Mouse (Mus musculus): ENCODE results near the gene Zc3h12c. TPM values are rescaled to one million over a fixed set of nuclear protein-coding genes. Genes with fewer than 3 reads are reported as not detected.

Gene Zc3h12c
- total and polyA plus RNA-seq, 2 experiments from 2014 or later: 3.5 to 10.8 TPM

DNA sequence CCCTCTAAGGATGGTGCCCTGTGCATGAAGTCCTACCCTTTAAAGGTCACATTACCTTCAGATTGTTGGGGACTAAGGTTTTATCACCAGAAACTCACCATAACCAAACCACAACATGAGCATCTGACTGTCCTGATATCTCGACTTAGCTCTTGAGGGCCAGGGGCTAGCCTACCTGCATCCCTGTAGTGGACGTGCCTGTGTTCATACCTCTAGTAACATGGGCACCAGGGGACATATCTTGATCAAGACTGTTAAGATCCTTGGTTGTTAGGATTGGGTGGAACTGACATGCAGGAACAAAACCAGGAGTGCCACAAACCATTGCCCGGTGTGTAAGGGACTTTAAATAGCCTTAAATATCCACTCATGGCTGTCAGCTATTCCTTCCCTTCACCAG lies 61.2 kb downstream of the Zc3h12c start:
- 95% methylated on average over 3 of the region's 3 CpGs for WGBS

DNA sequence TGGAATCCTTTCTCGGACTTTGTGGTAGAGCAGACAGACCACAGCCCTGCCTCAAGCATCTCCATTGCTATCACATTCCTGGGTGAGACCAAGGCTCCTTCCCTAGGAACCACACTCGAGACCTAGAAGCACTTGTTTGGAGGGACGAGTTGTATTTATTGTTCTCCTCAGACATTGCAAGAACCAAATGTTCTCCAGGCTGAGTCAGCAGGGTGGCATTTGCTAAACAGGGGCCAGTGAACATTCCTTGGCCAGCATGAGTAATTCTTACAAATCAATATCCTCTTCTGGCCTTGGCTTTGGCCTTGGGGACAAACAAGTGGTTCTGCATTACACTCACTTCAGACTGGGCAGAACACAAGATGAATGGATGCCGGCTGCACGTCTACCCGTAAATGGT lies 62.9 kb downstream of the Zc3h12c start:
- ATAC-seq: no peak
- no peaks in the 10 kb centered on the region for H3K36me3 ChIP-seq (ENCODE audit: insufficient read depth, low read length)
- 79% methylated on average over 6 of the region's 6 CpGs for WGBS
- no peaks in the 10 kb centered on the region for H3K4me1 ChIP-seq (ENCODE audit: insufficient read depth, low read length)
- H3K27me3 ChIP-seq (ENCODE audit: insufficient read depth, low read length): no peaks in the 10 kb centered on the region
- DNase-seq (ENCODE audit: low spot score): no peak
- H3K4me2 ChIP-seq (ENCODE audit: low read depth, low read length): no peak overlapping the region
- H3K4me3 ChIP-seq (ENCODE audit: low read length): no peak overlapping the region
- no peak overlapping the region for H3K9ac ChIP-seq (replicated peaks; ENCODE audit: low read length)
- H3K27ac ChIP-seq: no peak overlapping the region
- TF ChIP-seq CTCF (IDR thresholded peaks at IDR 0.05; ENCODE audit: low read depth): no peak
- H3K9me3 ChIP-seq (ENCODE audit: low read length): no peaks in the 10 kb centered on the region

More for the DNA sequence above, 61.2 kb downstream of the Zc3h12c start:
- H3K4me2 ChIP-seq (ENCODE audit: low read depth, low read length): no peak overlapping the region
- no peak overlapping the region for H3K27ac ChIP-seq
- H3K4me3 ChIP-seq (ENCODE audit: low read length): no peak overlapping the region
- H3K9me3 ChIP-seq (ENCODE audit: low read length): no peaks in the 10 kb centered on the region
- no peak for TF ChIP-seq CTCF (IDR thresholded peaks at IDR 0.05; ENCODE audit: low read depth)
- no peaks in the 10 kb centered on the region for H3K27me3 ChIP-seq (ENCODE audit: insufficient read depth, low read length)
- H3K36me3 ChIP-seq (ENCODE audit: insufficient read depth, low read length): no peaks in the 10 kb centered on the region
- DNase-seq (ENCODE audit: low spot score) (no peak), ATAC-seq (no peak)
- H3K9ac ChIP-seq (replicated peaks; ENCODE audit: low read length): no peak overlapping the region
- H3K4me1 ChIP-seq (ENCODE audit: insufficient read depth, low read length): no peaks in the 10 kb centered on the region

DNA sequence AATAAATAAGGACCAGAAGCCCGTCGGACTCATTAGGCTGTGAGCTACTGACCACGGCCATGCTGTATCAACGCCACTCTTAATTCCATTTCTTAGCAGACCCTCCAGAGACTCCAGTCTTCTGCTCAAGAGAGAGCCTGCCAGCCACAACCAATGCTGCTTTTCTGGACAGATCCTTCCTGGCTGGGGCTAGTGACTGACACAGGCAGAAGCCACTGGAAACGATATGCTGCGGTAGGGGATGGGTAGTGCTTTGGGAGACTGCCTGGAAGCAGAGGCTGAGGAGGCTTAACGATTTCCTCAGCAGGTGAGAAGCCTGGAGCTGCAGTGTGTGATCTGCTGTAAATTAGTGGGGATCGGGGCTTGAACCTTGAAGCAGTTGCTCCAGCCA lies 64.2 kb downstream of the Zc3h12c start:
- WGBS: 76% methylated on average over 8 of the region's 8 CpGs
- Histone ChIP-seq H3K9me3 (ENCODE audit: low read length) (no peaks in the 10 kb centered on the region), H3K4me3 (ENCODE audit: low read length) (no peak overlapping the region), H3K4me2 (ENCODE audit: low read depth, low read length) (no peak overlapping the region), H3K27ac (no peak overlapping the region), H3K4me1 (ENCODE audit: insufficient read depth, low read length) (no peaks in the 10 kb centered on the region), H3K9ac (replicated peaks; ENCODE audit: low read length) (no peak overlapping the region), H3K36me3 (ENCODE audit: insufficient read depth, low read length) (no peaks in the 10 kb centered on the region), H3K27me3 (ENCODE audit: insufficient read depth, low read length) (no peaks in the 10 kb centered on the region)
- DNase-seq (ENCODE audit: low spot score): no peak
- TF ChIP-seq CTCF (IDR thresholded peaks at IDR 0.05; ENCODE audit: low read depth): no peak
- ATAC-seq: no peak

DNA sequence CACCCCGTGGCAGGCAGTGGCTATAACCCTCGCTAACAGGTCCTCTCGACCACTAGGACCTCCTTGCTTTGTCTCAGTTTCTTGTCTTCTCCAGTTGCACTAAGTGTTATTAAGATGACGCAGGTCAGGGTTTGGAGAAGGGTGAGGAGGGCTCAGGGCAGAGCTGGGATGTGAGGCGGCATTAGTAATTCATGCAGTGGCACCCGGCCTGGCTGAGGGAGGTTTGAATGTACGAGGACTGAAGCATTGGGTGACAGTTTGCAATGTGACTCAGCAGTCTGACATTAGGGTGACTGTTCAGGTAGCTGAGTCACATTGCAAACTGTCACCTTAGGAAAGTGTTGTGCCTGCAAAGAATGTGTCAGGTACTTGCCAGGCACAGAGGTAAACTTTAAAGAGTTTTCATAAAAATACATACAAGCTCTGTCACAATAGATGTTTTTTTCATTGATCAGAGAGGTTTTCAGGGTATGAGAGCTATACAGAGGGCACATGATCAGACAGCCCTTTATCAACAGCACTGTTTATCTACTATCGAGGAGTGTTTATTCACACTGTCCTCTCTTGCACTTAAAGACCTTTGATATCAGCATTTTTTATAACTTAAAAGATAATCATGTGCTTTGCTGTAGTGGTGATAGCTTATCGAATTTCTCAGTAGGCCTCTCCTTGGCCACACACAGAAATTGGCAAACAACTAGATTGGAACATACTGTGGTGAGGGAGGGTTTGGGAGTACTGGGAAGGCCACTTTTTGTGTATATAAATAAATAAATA lies 64.7 kb downstream of the Zc3h12c start:
- Histone ChIP-seq H3K27ac (no peak overlapping the region), H3K4me2 (ENCODE audit: low read depth, low read length) (no peak overlapping the region), H3K9me3 (ENCODE audit: low read length) (no peaks in the 10 kb centered on the region), H3K9ac (replicated peaks; ENCODE audit: low read length) (no peak overlapping the region), H3K27me3 (ENCODE audit: insufficient read depth, low read length) (no peaks in the 10 kb centered on the region), H3K4me3 (ENCODE audit: low read length) (no peak overlapping the region), H3K4me1 (ENCODE audit: insufficient read depth, low read length) (no peaks in the 10 kb centered on the region), H3K36me3 (ENCODE audit: insufficient read depth, low read length) (no peaks in the 10 kb centered on the region)
- 77% methylated on average over 9 of the region's 9 CpGs for WGBS
- no peak for DNase-seq (ENCODE audit: low spot score)
- TF ChIP-seq CTCF (IDR thresholded peaks at IDR 0.05; ENCODE audit: low read depth): no peak
- no peak for ATAC-seq

DNA sequence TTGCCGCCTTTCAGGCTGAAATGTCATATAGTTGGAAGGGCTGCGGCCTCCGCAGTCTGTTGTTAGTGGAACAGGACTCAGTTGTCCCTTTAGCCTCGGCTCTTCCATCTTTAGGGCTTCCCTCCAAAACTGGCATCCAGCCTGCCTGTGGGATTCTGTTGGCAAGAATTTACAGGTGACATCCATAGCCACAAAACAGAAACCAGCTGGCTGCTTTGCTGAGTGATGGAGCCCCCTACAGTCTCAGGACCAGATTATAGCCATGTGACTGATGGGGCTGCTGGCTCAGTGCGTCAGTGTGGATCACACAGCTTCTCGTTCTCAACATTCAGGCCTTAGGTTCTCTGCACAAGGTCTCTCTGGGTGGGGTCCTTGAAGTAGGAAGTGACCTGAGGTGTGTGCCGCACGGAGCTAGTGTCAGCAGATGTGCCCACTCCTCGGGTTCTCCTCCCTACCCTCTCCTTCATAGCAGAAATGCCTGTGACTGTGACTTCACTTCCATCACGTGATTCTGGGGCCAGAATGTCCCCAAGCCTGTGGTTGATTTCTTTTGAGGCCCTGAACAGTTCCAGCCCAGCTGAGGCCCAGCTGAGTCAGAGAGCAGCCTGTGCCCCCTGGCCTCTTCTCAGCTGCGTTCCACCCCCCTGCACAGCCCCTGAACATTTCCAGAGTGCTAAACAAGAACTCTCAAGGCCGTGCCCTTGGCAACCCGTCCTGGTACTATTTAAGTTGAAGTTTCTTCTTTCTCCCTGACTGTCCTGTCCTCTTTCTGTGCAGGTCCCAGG lies 66.1 kb downstream of the Zc3h12c start:
- Histone ChIP-seq H3K27ac (no peak overlapping the region), H3K4me1 (ENCODE audit: insufficient read depth, low read length) (no peaks in the 10 kb centered on the region), H3K9ac (replicated peaks; ENCODE audit: low read length) (no peak overlapping the region), H3K9me3 (ENCODE audit: low read length) (no peaks in the 10 kb centered on the region), H3K4me3 (ENCODE audit: low read length) (no peak overlapping the region), H3K36me3 (ENCODE audit: insufficient read depth, low read length) (no peaks in the 10 kb centered on the region), H3K4me2 (ENCODE audit: low read depth, low read length) (no peak overlapping the region), H3K27me3 (ENCODE audit: insufficient read depth, low read length) (no peaks in the 10 kb centered on the region)
- 50% methylated on average over 13 of the region's 13 CpGs for WGBS
- peak; percentile 50 for TF ChIP-seq CTCF (IDR thresholded peaks at IDR 0.05; ENCODE audit: low read depth)
- DNase-seq (ENCODE audit: low spot score): peak; percentile 74
- peak; percentile 57; the same call in 1 of the 2 replicates for ATAC-seq

DNA sequence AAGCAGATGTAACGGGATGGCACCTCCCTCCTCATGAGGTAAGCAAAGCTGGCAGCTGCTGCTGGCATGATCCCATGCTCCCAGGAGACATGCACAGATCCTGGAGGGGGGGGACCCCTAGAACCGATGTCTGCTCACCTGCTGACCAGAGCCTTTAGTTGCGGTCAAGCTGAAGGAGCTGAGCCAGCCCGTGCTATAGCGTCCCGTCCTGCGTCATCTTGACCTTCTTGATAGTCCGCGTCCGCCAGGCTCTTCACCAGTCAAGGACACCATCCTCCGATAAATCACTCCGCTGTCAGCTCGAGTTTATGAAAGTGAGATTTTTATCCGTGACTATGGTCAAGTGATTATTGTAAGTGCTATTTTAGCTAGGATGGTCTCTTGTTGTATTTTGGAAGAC lies 67.9 kb downstream of the Zc3h12c start:
- 89% methylated on average over 14 of the region's 14 CpGs for WGBS
- no peak for ATAC-seq
- Histone ChIP-seq H3K4me2 (ENCODE audit: low read depth, low read length) (no peak overlapping the region), H3K9ac (replicated peaks; ENCODE audit: low read length) (no peak overlapping the region), H3K27ac (no peak overlapping the region), H3K4me1 (ENCODE audit: insufficient read depth, low read length) (no peaks in the 10 kb centered on the region), H3K4me3 (ENCODE audit: low read length) (no peak overlapping the region), H3K9me3 (ENCODE audit: low read length) (no peaks in the 10 kb centered on the region), H3K27me3 (ENCODE audit: insufficient read depth, low read length) (no peaks in the 10 kb centered on the region), H3K36me3 (ENCODE audit: insufficient read depth, low read length) (no peaks in the 10 kb centered on the region)
- DNase-seq (ENCODE audit: low spot score): no peak
- no peak for TF ChIP-seq CTCF (IDR thresholded peaks at IDR 0.05; ENCODE audit: low read depth)

DNA sequence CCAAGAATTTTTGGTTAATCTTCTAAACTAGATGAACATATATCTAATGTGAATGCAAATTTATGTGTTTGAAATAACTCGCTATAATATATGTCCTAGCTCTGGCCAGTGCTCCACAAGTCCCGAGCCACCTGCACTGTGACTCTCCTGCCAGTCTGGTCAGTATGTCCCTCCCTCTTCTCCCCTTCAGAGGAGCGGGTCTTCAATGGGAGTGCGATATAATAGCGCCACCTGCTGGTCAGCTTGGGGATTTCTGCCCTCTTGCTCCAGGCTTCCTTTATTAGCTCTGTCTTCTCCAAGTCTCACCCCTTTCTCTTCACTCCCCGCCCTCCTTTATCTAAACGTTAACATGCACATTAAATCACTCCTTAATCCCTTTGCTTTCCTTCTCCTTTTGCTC lies 69.8 kb downstream of the Zc3h12c start:
- 3% methylated on average over 7 of the region's 7 CpGs for WGBS
- Histone ChIP-seq H3K4me2 (ENCODE audit: low read depth, low read length) (no peak overlapping the region), H3K4me1 (ENCODE audit: insufficient read depth, low read length) (no peaks in the 10 kb centered on the region), H3K9ac (replicated peaks; ENCODE audit: low read length) (no peak overlapping the region), H3K4me3 (ENCODE audit: low read length) (no peak overlapping the region), H3K36me3 (ENCODE audit: insufficient read depth, low read length) (no peaks in the 10 kb centered on the region), H3K27ac (no peak overlapping the region), H3K27me3 (ENCODE audit: insufficient read depth, low read length) (no peaks in the 10 kb centered on the region), H3K9me3 (ENCODE audit: low read length) (no peaks in the 10 kb centered on the region)
- ATAC-seq: peak; percentile 77
- TF ChIP-seq CTCF (IDR thresholded peaks at IDR 0.05; ENCODE audit: low read depth): peak; percentile 96
- peak; percentile 87 for DNase-seq (ENCODE audit: low spot score)
